Mouse (Mus musculus) stomach, embryonic 14.5 days (tissue): Measurements from ENCODE around the gene Lrrc18. TPM values are rescaled to one million over a fixed set of nuclear protein-coding genes. Genes with fewer than 3 reads are reported as not detected.

Experiments
- ATAC-seq: fragments of 200-750 bp; cut with Nextera tagmentation; 2 replicates; pipeline ENCODE4 v1.8.0; 2017; ENCODE audit warnings: low read depth, moderate TSS enrichment; ENCODE audit not compliant: insufficient number of reproducible peaks, insufficient read depth, low FRiP score
- H3K27ac ChIP-seq: fragments of 300-500 bp; sonication (generic); 2 replicates; pipeline ENCODE4 v1.5.1; 2014; ENCODE audit warnings: mild to moderate bottlenecking, low read length, moderate library complexity, mixed read lengths
- H3K27me3 ChIP-seq: fragments of 300-500 bp; sonication (generic); 2 replicates; pipeline ENCODE4 v1.6.1; 2014; ENCODE audit warnings: low read length, control low read depth, mixed read lengths; ENCODE audit not compliant: control insufficient read depth, insufficient read depth
- H3K36me3 ChIP-seq: fragments of 300-500 bp; sonication (generic); 2 replicates; pipeline ENCODE4 v1.6.1; 2014; ENCODE audit warnings: mild to moderate bottlenecking, control low read depth, low read length, moderate library complexity, mixed read lengths; ENCODE audit not compliant: control insufficient read depth, insufficient read depth
- H3K4me1 ChIP-seq: fragments of 300-500 bp; sonication (generic); 2 replicates; pipeline ENCODE4 v1.6.1; 2014; ENCODE audit warnings: low read length, control low read depth, mixed read lengths; ENCODE audit not compliant: control insufficient read depth, insufficient read depth
- H3K4me2 ChIP-seq: fragments of 300-500 bp; sonication (generic); replicated peaks from 2 replicates; pipeline ENCODE4 v1.6.1; 2014; ENCODE audit warnings: low read depth, low read length, control low read depth
- H3K4me3 ChIP-seq: fragments of 300-500 bp; sonication (generic); 2 replicates; pipeline ENCODE4 v1.5.1; 2014; ENCODE audit warnings: low read depth, low read length, control low read depth
- H3K9ac ChIP-seq: fragments of 300-500 bp; sonication (generic); replicated peaks from 2 replicates; pipeline ENCODE4 v1.6.1; 2014; ENCODE audit warnings: low read depth, mild to moderate bottlenecking, control low read depth, low read length, moderate library complexity, mixed read lengths
- H3K9me3 ChIP-seq: fragments of 300-500 bp; sonication (generic); 2 replicates; pipeline ENCODE4 v1.6.1; 2016; ENCODE audit warnings: low read depth, low read length, control low read depth; ENCODE audit not compliant: control insufficient read depth
- WGBS: fragments of 180-500 bp; shearing (Covaris S2); extraction: QIAGEN DNeasy Blood & Tissue Kit; methylation state at CpG from one replicate; pipeline ENCODE4 v1.1.7; 2014; 5-methylcytosine and 5-hydroxymethylcytosine counted together
- polyA plus RNA-seq: library from polyadenylated mRNA; unstranded; fragments of >200 nt; fragmentation: Nextera tagmentation; extraction: Ambion mirVana; gene quantifications from 2 replicates; pipeline ENCODE4 v1.2.1, GENCODE M21; 2014

The Lrrc18 gene
- polyA plus RNA-seq, 1 experiment from 2014 or later = 0.16 TPM

GRCm38 (mm10) chr14:32984176-32984738 lies 6.9 kb upstream of the Lrrc18 start:
- Histone ChIP-seq H3K9ac (no peak overlapping the region), H3K9me3 (no peaks in the 10 kb centered on the region), H3K4me1 (peaks cover 9% of the 10 kb centered on the region; the same call in 1 of the 2 replicates), H3K36me3 (no peaks in the 10 kb centered on the region), H3K4me3 (no peak overlapping the region), H3K4me2 (no peak overlapping the region), H3K27me3 (no peaks in the 10 kb centered on the region), H3K27ac (peak overlapping the region; percentile 44; the same call in 1 of the 2 replicates)
- WGBS = 44% methylated on average over 6 of the region's 6 CpGs
- ATAC-seq = no peak; the same call in 1 of the 2 replicates

GRCm38 (mm10) chr14:32986659-32987058 lies 4.5 kb upstream of the Lrrc18 start:
- Histone ChIP-seq H3K27me3 (no peaks in the 10 kb centered on the region), H3K4me1 (peaks cover 9% of the 10 kb centered on the region; the same call in 1 of the 2 replicates), H3K9me3 (no peaks in the 10 kb centered on the region), H3K36me3 (no peaks in the 10 kb centered on the region), H3K27ac (no peak overlapping the region), H3K4me3 (no peak overlapping the region), H3K9ac (no peak overlapping the region), H3K4me2 (no peak overlapping the region)
- ATAC-seq = no peak
- 55% methylated on average over 4 of the region's 4 CpGs for WGBS

GRCm38 (mm10) chr14:32994954-32995636 lies 3.9 kb downstream of the Lrrc18 start:
- no peak for ATAC-seq
- Histone ChIP-seq H3K27me3 (no peaks in the 10 kb centered on the region), H3K36me3 (no peaks in the 10 kb centered on the region), H3K9ac (no peak overlapping the region), H3K4me3 (no peak overlapping the region), H3K27ac (no peak overlapping the region), H3K4me1 (peaks cover 4% of the 10 kb centered on the region; the same call in 1 of the 2 replicates), H3K9me3 (no peaks in the 10 kb centered on the region), H3K4me2 (peak overlapping the region; percentile 15; the same call in 1 of the 2 replicates)
- 6% methylated on average over 10 of the region's 10 CpGs for WGBS

- Histone ChIP-seq H3K4me2 (no peak overlapping the region), H3K27ac (no peak overlapping the region), H3K27me3 (no peaks in the 10 kb centered on the region), H3K4me1 (peaks cover 4% of the 10 kb centered on the region; the same call in 1 of the 2 replicates), H3K36me3 (no peaks in the 10 kb centered on the region), H3K9ac (no peak overlapping the region), H3K4me3 (no peak overlapping the region), H3K9me3 (no peaks in the 10 kb centered on the region)
- ATAC-seq = no peak
- 42% methylated on average over 10 of the region's 10 CpGs for WGBS
Measured at GRCm38 (mm10) chr14:32999511-32999910, 8.3 kb downstream of the Lrrc18 start.

GRCm38 (mm10) chr14:33000112-33000979 lies 9.2 kb downstream of the Lrrc18 start:
- Histone ChIP-seq H3K4me2 (no peak overlapping the region), H3K9me3 (no peaks in the 10 kb centered on the region), H3K27me3 (no peaks in the 10 kb centered on the region), H3K4me3 (no peak overlapping the region), H3K27ac (no peak overlapping the region), H3K36me3 (no peaks in the 10 kb centered on the region), H3K4me1 (0 out of 2 replicates have a peak, but pooled peaks cover 1% of the 10 kb centered on the region), H3K9ac (no peak overlapping the region)
- WGBS = 42% methylated on average over 8 of the region's 8 CpGs
- no peak for ATAC-seq

GRCm38 (mm10) chr14:33005114-33005513 lies 13.9 kb downstream of the Lrrc18 start:
- Histone ChIP-seq H3K27ac (no peak overlapping the region), H3K4me2 (no peak overlapping the region), H3K9ac (no peak overlapping the region), H3K4me1 (peaks cover 4% of the 10 kb centered on the region; the same call in 1 of the 2 replicates), H3K4me3 (no peak overlapping the region), H3K36me3 (no peaks in the 10 kb centered on the region), H3K9me3 (no peaks in the 10 kb centered on the region), H3K27me3 (no peaks in the 10 kb centered on the region)
- ATAC-seq = no peak
- 96% methylated on average over 1 of the region's 1 CpGs for WGBS

- peaks cover 4% of the 10 kb centered on the region; the same call in 1 of the 2 replicates for H3K4me1 ChIP-seq
- 50% methylated on average over 1 of the region's 1 CpGs for WGBS
- H3K36me3 ChIP-seq = no peaks in the 10 kb centered on the region
- H3K4me3 ChIP-seq = no peak overlapping the region
- H3K9ac ChIP-seq = no peak overlapping the region
- ATAC-seq = no peak
- no peaks in the 10 kb centered on the region for H3K27me3 ChIP-seq
- no peak overlapping the region for H3K27ac ChIP-seq
- H3K4me2 ChIP-seq = no peak overlapping the region
- no peaks in the 10 kb centered on the region for H3K9me3 ChIP-seq
Measured at GRCm38 (mm10) chr14:33007638-33008037, 16.5 kb downstream of the Lrrc18 start.

- no peaks in the 10 kb centered on the region for H3K4me1 ChIP-seq
- no peaks in the 10 kb centered on the region for H3K36me3 ChIP-seq
- H3K9ac ChIP-seq = no peak overlapping the region
- H3K4me2 ChIP-seq = no peak overlapping the region
- WGBS = 82% methylated on average over 3 of the region's 3 CpGs
- H3K9me3 ChIP-seq = no peaks in the 10 kb centered on the region
- no peak overlapping the region for H3K4me3 ChIP-seq
- H3K27ac ChIP-seq = no peak overlapping the region
- H3K27me3 ChIP-seq = no peaks in the 10 kb centered on the region
- ATAC-seq = no peak
Measured at GRCm38 (mm10) chr14:33019050-33019449, 27.9 kb downstream of the Lrrc18 start.
